Mouse (Mus musculus) kidney, adult 2 months (tissue): ENCODE data around the gene Zfp612.
"Not testable (repeated sequence)": the region's sequence is repeated elsewhere in the genome, so short reads cannot be mapped to it uniquely, and the experiment has no call there.

ENCODE experiments used
- CTCF ChIP-seq: fragments of 200-500 bp; conservative IDR thresholded peaks from 2 replicates; pipeline ENCODE4 v1.5.1; 2011; ENCODE audit warnings: low read depth, mild to moderate bottlenecking, control low read depth, low read length, moderate library complexity, mixed read lengths; ENCODE audit not compliant: insufficient read depth, insufficient read length
- POLR2A ChIP-seq: fragments of 200-500 bp; IDR thresholded peaks from one replicate; pipeline ENCODE4 v1.6.1; 2011; ENCODE audit warnings: low read depth, low read length, control low read depth

- TF ChIP-seq CTCF, POLR2A: not testable (repeated sequence)
Measured at GRCm38 (mm10) chr8:110033771-110034170, 45.8 kb upstream of the Zfp612 start.
